Mouse (Mus musculus): ENCODE results near the gene Fgd2. TPM values are rescaled to one million over a fixed set of nuclear protein-coding genes. Genes with fewer than 3 reads are reported as not detected.

Fgd2 gene
- polyA plus RNA-seq, 1 experiment, result 268 TPM

DNA sequence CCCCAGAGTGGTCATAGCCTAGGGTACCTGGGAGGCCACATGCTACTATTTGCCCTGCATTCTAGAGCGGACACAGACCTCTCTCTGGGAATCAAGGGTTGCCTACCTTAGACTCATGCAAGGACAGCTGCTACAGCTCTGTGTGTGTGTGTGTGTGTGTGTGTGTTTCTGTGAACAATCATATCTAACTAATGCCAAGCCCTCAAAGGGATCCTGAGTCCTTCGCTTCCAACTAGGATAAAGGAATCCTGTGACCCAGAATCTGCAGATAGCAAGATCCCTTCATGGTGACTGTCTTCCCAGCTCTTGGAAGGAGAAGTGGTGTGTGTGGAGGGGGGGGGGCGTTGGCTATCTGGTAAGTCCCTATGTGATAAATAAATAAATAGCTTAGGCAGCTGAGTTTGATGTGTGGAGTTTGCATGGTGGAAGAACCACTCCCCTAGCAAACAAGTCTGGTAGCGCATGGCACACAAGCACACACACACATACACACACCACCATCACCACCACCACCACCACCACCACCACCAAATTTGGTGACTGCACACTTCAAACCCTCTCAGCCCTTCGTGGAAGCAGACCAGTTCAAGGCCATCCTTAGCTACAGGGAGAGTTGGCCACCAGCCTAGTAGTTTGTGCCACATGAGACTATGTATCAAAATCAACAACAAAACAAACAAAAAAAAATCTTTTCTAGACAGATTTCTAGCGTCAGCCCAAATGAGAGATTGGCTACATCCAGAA, 35.5 kb downstream of the Fgd2 start:
- no peaks in the 10 kb centered on the region for H3K27me3 ChIP-seq (ENCODE audit: control insufficient read depth, insufficient read depth, low read length)
- H3K36me3 ChIP-seq (ENCODE audit: control insufficient read depth, insufficient read depth, low read length), result no peaks in the 10 kb centered on the region
- no peak for DNase-seq (ENCODE audit: low read depth in 1 of 2, low spot score in 2 of 2)
- H3K4me3 ChIP-seq (ENCODE audit: extremely low read depth, insufficient read depth, insufficient read length), result no peak overlapping the region
- peaks cover 40% of the 10 kb centered on the region for H3K4me1 ChIP-seq (ENCODE audit: control insufficient read depth, insufficient read depth, insufficient read length)
- peak overlapping the region; percentile 92 for H3K27ac ChIP-seq (ENCODE audit: insufficient read depth, low read length)
- WGBS, result 55% methylated on average over 6 of the region's 6 CpGs
- TF ChIP-seq CTCF (IDR thresholded peaks at IDR 0.05; ENCODE audit: extremely low read depth, insufficient read depth, insufficient read length, insufficient replicate concordance), result no peak

DNA sequence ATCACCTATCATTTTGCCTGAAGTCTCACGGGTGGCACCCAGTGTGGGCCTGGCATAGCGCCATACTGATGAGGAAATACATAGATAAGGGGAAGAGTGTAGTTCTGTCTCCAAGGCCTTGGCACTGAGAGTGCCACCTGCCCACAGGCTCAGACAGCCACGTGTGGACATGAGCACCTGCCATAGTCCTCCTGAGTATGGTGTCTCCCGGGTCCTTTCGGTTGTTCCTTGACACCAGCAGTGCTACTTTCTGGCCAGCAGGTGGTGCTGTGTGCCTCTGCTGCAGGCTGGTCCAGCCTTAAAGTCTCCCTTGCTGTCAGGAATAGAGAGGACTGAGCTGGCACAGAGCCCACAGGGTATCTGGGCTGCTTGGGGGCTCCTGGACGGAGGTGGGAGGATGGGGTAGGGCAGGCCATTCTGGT, 36.1 kb downstream of the Fgd2 start:
- Histone ChIP-seq H3K27ac (ENCODE audit: insufficient read depth, low read length) (no peak overlapping the region), H3K36me3 (ENCODE audit: control insufficient read depth, insufficient read depth, low read length) (no peaks in the 10 kb centered on the region), H3K4me1 (ENCODE audit: control insufficient read depth, insufficient read depth, insufficient read length) (peaks cover 40% of the 10 kb centered on the region), H3K27me3 (ENCODE audit: control insufficient read depth, insufficient read depth, low read length) (no peaks in the 10 kb centered on the region), H3K4me3 (ENCODE audit: extremely low read depth, insufficient read depth, insufficient read length) (no peak overlapping the region)
- 8% methylated on average over 6 of the region's 6 CpGs for WGBS
- TF ChIP-seq CTCF (IDR thresholded peaks at IDR 0.05; ENCODE audit: extremely low read depth, insufficient read depth, insufficient read length, insufficient replicate concordance) (peak; percentile 97), POLR2A (IDR thresholded peaks at IDR 0.05; ENCODE audit: low read depth, low read length) (no peak)
- DNase-seq (ENCODE audit: low read depth in 1 of 2, low spot score in 2 of 2), result peak; percentile 69 to 80

DNA sequence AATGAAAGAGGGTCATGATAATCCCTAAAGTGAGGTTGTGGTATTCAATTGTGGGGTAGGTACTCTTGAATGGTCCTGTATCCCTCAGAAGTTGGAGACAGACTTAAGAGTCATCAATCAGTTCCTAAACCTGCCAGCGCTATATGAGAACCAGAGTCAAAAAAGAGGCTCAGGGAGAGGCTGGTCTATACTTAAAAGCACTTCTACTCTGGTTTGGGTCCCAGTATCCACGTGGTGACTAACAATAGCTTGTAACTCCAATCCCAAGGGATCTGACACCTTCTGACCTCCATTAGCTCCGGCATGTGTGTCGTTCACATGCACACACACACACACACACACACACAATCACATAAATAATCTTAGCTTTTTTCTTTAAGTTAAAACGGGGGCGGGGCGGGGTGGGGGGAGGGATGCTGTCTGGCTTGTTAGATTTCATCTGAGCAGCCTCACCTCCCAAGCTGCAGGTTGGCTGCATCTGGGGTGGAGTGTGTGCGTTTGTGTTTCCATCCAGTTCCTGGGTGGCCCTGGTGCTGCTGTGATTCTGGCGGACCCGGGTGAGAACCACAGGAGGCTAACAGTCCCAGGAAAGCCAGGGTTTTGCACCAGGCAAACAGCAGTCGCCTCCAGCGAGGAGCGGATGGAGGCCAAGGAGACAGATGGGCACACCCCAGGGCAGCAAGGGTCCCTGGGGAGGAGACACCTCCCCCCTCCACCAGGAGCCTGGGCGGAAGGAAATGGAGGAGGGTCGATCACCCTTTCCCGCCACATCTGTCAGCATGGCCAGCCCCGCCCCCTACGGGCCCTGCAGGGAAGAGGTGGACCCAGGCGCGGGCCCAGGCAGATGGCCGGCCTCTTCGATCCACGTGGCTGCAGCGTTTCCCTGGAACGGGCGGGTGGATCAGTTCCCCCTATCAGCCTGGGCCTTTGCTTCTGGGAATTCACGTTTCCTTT, 37.0 kb downstream of the Fgd2 start:
- Histone ChIP-seq H3K36me3 (ENCODE audit: control insufficient read depth, insufficient read depth, low read length) (no peaks in the 10 kb centered on the region), H3K4me1 (ENCODE audit: control insufficient read depth, insufficient read depth, insufficient read length) (peaks cover 36% of the 10 kb centered on the region), H3K4me3 (ENCODE audit: extremely low read depth, insufficient read depth, insufficient read length) (peak overlapping the region; percentile 29; the same call in 1 of the 2 replicates), H3K27ac (ENCODE audit: insufficient read depth, low read length) (peak overlapping the region; percentile 10; the same call in 1 of the 2 replicates), H3K27me3 (ENCODE audit: control insufficient read depth, insufficient read depth, low read length) (no peaks in the 10 kb centered on the region)
- WGBS, result 4% methylated on average over 27 of the region's 27 CpGs
- peak in 1 of 2 experiments; percentile 73 for DNase-seq (ENCODE audit: low read depth in 1 of 2, low spot score in 2 of 2)
- TF ChIP-seq POLR2A (IDR thresholded peaks at IDR 0.05; ENCODE audit: low read depth, low read length) (no peak), CTCF (IDR thresholded peaks at IDR 0.05; ENCODE audit: extremely low read depth, insufficient read depth, insufficient read length, insufficient replicate concordance) (no peak)

DNA sequence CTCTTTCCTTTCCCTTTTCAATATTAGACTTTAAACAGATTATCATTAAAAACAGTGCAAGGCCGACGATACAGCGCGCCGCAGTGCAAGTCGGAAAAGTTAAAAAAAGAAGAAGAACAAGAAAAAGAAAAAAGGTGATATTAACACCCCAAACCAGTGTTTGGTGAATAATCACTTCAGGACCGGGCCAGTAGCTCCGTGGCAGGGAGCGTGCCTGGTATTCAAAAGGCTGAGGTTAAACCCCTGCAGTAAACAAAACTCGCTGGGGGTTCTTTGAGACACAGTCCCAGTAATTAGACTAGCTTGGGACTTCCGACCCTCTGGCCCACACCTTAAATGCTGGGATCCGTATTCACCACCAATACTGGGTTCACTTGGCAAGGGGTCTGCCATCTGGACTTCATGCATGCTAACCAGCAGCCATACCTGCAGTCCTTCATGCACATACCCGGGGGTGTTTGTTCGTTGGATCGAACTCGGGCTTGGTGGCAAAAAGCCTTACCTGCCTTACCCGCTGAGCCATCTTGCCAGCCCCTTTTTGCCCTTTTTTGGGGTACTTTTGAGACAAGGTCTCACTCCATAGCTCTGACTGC, 37.8 kb downstream of the Fgd2 start:
- 43% methylated on average over 17 of the region's 17 CpGs for WGBS
- Histone ChIP-seq H3K4me3 (ENCODE audit: extremely low read depth, insufficient read depth, insufficient read length) (no peak overlapping the region), H3K27me3 (ENCODE audit: control insufficient read depth, insufficient read depth, low read length) (no peaks in the 10 kb centered on the region), H3K4me1 (ENCODE audit: control insufficient read depth, insufficient read depth, insufficient read length) (peaks cover 32% of the 10 kb centered on the region), H3K27ac (ENCODE audit: insufficient read depth, low read length) (no peak overlapping the region), H3K36me3 (ENCODE audit: control insufficient read depth, insufficient read depth, low read length) (no peaks in the 10 kb centered on the region)
- DNase-seq (ENCODE audit: low read depth in 1 of 2, low spot score in 2 of 2), result no peak
- TF ChIP-seq CTCF (IDR thresholded peaks at IDR 0.05; ENCODE audit: extremely low read depth, insufficient read depth, insufficient read length, insufficient replicate concordance), result no peak
- no peak for TF ChIP-seq POLR2A (IDR thresholded peaks at IDR 0.05; ENCODE audit: low read depth, low read length)

DNA sequence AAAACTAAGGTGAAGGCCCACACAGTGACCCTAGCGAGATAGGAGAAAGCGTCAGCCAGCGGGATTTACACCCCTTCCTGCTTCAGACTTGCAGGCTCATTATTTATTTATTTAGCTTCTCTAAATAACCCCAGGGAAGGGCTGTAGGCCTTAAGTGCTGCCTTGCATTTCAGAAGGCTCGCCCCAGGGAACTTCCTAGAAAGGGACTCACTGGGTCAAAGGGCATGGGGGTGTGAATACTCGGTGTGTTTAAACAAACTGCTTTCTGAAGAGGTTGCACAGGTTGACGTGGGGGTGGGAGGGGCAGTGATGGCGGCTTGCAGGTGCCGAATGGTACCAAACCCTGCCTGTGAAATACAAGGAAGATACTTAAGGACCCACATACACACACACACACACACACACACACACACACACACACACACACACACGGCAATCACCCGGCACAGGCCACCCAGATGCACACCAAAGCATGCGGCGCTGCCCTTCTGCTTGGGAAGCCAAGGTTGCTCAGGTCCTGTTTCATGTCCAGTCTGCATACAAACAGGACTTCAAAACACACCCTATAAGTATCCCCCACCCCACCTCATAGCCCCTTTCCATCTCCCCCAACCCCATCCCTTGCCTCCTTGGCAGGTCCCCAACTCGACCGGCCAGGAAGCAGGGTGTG, 38.7 kb downstream of the Fgd2 start:
- Histone ChIP-seq H3K4me1 (ENCODE audit: control insufficient read depth, insufficient read depth, insufficient read length) (peaks cover 30% of the 10 kb centered on the region), H3K36me3 (ENCODE audit: control insufficient read depth, insufficient read depth, low read length) (no peaks in the 10 kb centered on the region), H3K4me3 (ENCODE audit: extremely low read depth, insufficient read depth, insufficient read length) (no peak overlapping the region), H3K27ac (ENCODE audit: insufficient read depth, low read length) (no peak overlapping the region), H3K27me3 (ENCODE audit: control insufficient read depth, insufficient read depth, low read length) (no peaks in the 10 kb centered on the region)
- no peak for DNase-seq (ENCODE audit: low read depth in 1 of 2, low spot score in 2 of 2)
- TF ChIP-seq CTCF (IDR thresholded peaks at IDR 0.05; ENCODE audit: extremely low read depth, insufficient read depth, insufficient read length, insufficient replicate concordance) (no peak), POLR2A (IDR thresholded peaks at IDR 0.05; ENCODE audit: low read depth, low read length) (no peak)
- WGBS, result 85% methylated on average over 14 of the region's 14 CpGs

DNA sequence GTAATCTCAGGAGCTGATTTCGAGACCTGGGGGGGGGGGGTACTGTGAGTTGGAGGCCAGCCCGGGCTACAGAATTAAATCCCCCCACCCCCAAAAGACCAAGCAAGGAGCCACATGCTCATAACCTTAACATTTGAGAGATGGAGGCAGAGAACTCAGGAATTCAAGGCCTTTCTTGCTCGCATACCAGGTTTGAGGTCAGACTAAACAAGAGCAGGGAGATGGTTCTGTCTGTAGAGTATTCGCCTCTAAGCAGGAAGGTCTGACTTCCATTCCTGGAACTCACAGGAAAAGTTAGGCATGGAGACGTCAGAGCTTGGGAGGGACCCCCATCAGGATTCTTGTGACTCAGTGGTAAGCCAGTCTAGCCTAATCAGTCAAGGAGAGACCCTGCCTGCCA, 39.3 kb downstream of the Fgd2 start:
- no peaks in the 10 kb centered on the region for H3K27me3 ChIP-seq (ENCODE audit: control insufficient read depth, insufficient read depth, low read length)
- peaks cover 24% of the 10 kb centered on the region; the same call in 1 of the 2 replicates for H3K4me1 ChIP-seq (ENCODE audit: control insufficient read depth, insufficient read depth, insufficient read length)
- TF ChIP-seq CTCF (IDR thresholded peaks at IDR 0.05; ENCODE audit: extremely low read depth, insufficient read depth, insufficient read length, insufficient replicate concordance) (no peak), POLR2A (IDR thresholded peaks at IDR 0.05; ENCODE audit: low read depth, low read length) (no peak)
- H3K4me3 ChIP-seq (ENCODE audit: extremely low read depth, insufficient read depth, insufficient read length), result no peak overlapping the region
- DNase-seq (ENCODE audit: low read depth in 1 of 2, low spot score in 2 of 2), result no peak
- no peaks in the 10 kb centered on the region for H3K36me3 ChIP-seq (ENCODE audit: control insufficient read depth, insufficient read depth, low read length)
- WGBS, result 88% methylated on average over 5 of the region's 5 CpGs
- H3K27ac ChIP-seq (ENCODE audit: insufficient read depth, low read length), result no peak overlapping the region
